Mouse (Mus musculus) hindbrain, postnatal 0 days (tissue): ENCODE measurements around the gene Slit1. TPM values are rescaled to one million over a fixed set of nuclear protein-coding genes. Genes with fewer than 3 reads are reported as not detected.

Experiments
- ATAC-seq: fragments of 200-750 bp; cut with Nextera tagmentation; 2 replicates; pipeline ENCODE4 v1.8.0; 2017; ENCODE audit warnings: mild to moderate bottlenecking, moderate TSS enrichment, moderate library complexity
- DNase-seq: peaks from one replicate; pipeline ENCODE4 v3.0.0-alpha.2; 2015; ENCODE audit warnings: low spot score
- H3K27ac ChIP-seq: fragments of 300-500 bp; sonication (generic); 2 replicates; pipeline ENCODE4 v1.5.1; 2014; ENCODE audit warnings: mild to moderate bottlenecking
- H3K27me3 ChIP-seq: fragments of 300-500 bp; sonication (generic); 2 replicates; pipeline ENCODE4 v1.6.1; 2014; ENCODE audit warnings: low read length, mixed read lengths; ENCODE audit not compliant: insufficient read depth
- H3K36me3 ChIP-seq: fragments of 300-500 bp; sonication (generic); 2 replicates; pipeline ENCODE4 v1.6.1; 2014; ENCODE audit warnings: low read length, mixed read lengths; ENCODE audit not compliant: insufficient read depth
- H3K4me1 ChIP-seq: fragments of 300-500 bp; sonication (generic); 2 replicates; pipeline ENCODE4 v1.6.1; 2014; ENCODE audit warnings: antibody characterized with exemption, low read length, mixed read lengths; ENCODE audit not compliant: insufficient read depth
- H3K4me2 ChIP-seq: fragments of 300-500 bp; sonication (generic); 2 replicates; pipeline ENCODE4 v1.6.1; 2014; ENCODE audit warnings: low read depth, mild to moderate bottlenecking, low read length, moderate library complexity, mixed read lengths
- H3K4me3 ChIP-seq: fragments of 300-500 bp; sonication (generic); 2 replicates; pipeline ENCODE4 v1.5.1; 2014; ENCODE audit warnings: low read length
- H3K9ac ChIP-seq: fragments of 300-500 bp; sonication (generic); replicated peaks from 2 replicates; pipeline ENCODE4 v1.6.1; 2014; ENCODE audit warnings: mild to moderate bottlenecking, low read length, moderate library complexity, mixed read lengths
- H3K9me3 ChIP-seq: fragments of 300-500 bp; sonication (generic); 2 replicates; pipeline ENCODE4 v1.6.1; 2016; ENCODE audit warnings: low read length, mixed read lengths
- CTCF ChIP-seq: IDR thresholded peaks from 2 replicates; pipeline ENCODE4 v1.5.1; 2016; ENCODE audit warnings: antibody characterized with exemption, control low read depth, low read depth
- whole genome bisulfite sequencing: fragments of 180-500 bp; shearing (Covaris S2); extraction: QIAGEN DNeasy Blood & Tissue Kit; methylation state at CpG from one replicate; pipeline ENCODE4 v1.1.7; 2014; 5-methylcytosine and 5-hydroxymethylcytosine counted together
- polyA plus RNA-seq: library from polyadenylated mRNA; unstranded; fragments of >200 nt; fragmentation: Nextera tagmentation; extraction: Ambion mirVana; gene quantifications from 2 replicates; pipeline ENCODE4 v1.2.1, GENCODE M21; 2015
- total RNA-seq: library from RNA; depleted of rRNA; stranded (reverse); fragments of >200 nt; gene quantifications from 2 replicates; pipeline ENCODE4 v1.2.3, GENCODE M21; 2014

Gene Slit1
- total and polyA plus RNA-seq, 2 experiments from 2014 or later = 13.3 to 69.2 TPM

DNA sequence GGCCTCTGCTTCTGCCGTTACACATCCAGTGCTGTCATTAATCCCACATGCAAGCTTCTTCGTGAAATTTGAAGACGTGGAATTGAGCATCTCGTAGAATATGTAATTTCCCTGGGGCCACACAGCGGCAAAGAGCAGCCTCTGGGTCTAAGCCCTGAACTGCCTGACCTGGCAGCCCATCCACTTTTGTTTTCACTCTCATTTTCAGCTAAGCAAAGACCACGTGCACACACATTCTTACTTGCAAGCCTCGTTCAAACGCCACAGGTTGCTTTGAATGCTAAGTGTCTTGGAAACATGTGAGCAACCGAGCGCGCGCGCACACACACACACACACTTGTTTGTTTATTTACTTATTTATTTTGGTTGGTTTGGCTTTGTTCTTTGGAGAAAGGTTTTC is 126.4 kb downstream of the Slit1 start:
- no peak for DNase-seq
- no peak for TF ChIP-seq CTCF
- no peak for ATAC-seq
- WGBS = 81% methylated on average over 13 of the region's 13 CpGs
- Histone ChIP-seq H3K27me3 (no peaks in the 10 kb centered on the region), H3K4me1 (peaks cover 3% of the 10 kb centered on the region; the same call in 1 of the 2 replicates), H3K27ac (no peak overlapping the region), H3K36me3 (no peaks in the 10 kb centered on the region), H3K9ac (no peak overlapping the region), H3K4me3 (no peak overlapping the region), H3K9me3 (no peaks in the 10 kb centered on the region), H3K4me2 (no peak overlapping the region)

DNA sequence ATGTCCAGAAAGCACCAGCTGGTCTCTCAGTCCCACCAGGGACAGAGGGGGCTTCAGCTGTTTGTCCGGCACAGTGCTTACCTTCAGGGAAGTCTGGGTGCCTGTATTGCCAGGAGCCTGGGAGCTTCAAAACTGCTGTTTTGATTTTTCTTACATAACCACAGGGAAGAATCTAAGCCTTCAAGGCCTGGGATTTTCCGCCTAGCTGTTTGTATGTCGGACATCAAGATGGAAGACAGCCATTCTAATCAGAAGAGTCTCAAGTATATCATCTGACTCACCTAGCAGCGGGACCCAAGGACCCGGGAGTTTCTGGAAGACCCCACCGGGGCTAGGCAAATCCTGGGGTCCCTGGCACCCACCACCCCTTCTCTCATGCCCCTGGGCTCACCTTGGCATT is 127.2 kb downstream of the Slit1 start:
- no peak for ATAC-seq
- Histone ChIP-seq H3K9me3 (no peaks in the 10 kb centered on the region), H3K27ac (no peak overlapping the region), H3K27me3 (no peaks in the 10 kb centered on the region), H3K4me3 (no peak overlapping the region), H3K4me2 (no peak overlapping the region), H3K4me1 (peaks cover 3% of the 10 kb centered on the region; the same call in 1 of the 2 replicates), H3K36me3 (no peaks in the 10 kb centered on the region), H3K9ac (no peak overlapping the region)
- WGBS = 72% methylated on average over 6 of the region's 6 CpGs
- no peak for TF ChIP-seq CTCF
- DNase-seq = no peak

DNA sequence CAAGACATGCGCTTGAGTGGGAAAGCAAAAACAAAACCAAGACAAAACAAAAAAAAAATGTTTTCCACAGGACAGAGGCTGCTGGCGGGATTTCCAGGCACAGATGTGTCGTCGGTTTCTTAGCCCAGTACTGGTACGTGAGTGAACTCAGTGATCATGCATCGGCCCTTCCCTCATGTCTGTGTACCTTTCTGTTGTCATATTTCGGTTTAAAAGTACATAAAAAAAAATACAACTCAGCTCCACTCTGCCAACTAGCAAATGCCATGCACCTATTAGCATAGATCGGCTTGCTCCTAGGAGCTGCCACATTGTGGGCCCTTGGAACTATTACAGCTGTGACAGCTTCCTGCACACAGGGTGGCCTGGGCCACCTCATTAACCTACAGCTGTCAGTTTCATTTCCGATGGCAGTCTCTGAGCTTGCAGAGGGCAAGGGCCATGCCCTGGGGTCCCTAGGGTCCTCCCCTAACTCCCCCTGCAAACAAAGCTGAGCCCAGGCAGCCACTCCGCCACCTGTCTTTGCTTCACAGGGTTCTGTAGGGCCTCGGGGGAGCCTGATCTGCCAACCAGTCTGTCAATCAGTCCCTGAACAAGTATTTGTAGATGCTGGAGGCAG is 127.8 kb downstream of the Slit1 start:
- peaks cover 3% of the 10 kb centered on the region; the same call in 1 of the 2 replicates for H3K4me1 ChIP-seq
- DNase-seq = peak; percentile 19
- no peak overlapping the region for H3K27ac ChIP-seq
- peak; percentile 39; the same call in 1 of the 2 replicates for ATAC-seq
- no peaks in the 10 kb centered on the region for H3K9me3 ChIP-seq
- H3K27me3 ChIP-seq = no peaks in the 10 kb centered on the region
- H3K4me2 ChIP-seq = no peak overlapping the region
- H3K36me3 ChIP-seq = no peaks in the 10 kb centered on the region
- no peak overlapping the region for H3K9ac ChIP-seq
- TF ChIP-seq CTCF = no peak
- no peak overlapping the region for H3K4me3 ChIP-seq
- 45% methylated on average over 11 of the region's 11 CpGs for whole genome bisulfite sequencing

- ATAC-seq (peak; percentile 37; the same call in 1 of the 2 replicates), DNase-seq (peak; percentile 71)
These were observed 130.0 kb downstream of the Slit1 start for GRCm38 (mm10) chr19:41613325-41614087.

DNA sequence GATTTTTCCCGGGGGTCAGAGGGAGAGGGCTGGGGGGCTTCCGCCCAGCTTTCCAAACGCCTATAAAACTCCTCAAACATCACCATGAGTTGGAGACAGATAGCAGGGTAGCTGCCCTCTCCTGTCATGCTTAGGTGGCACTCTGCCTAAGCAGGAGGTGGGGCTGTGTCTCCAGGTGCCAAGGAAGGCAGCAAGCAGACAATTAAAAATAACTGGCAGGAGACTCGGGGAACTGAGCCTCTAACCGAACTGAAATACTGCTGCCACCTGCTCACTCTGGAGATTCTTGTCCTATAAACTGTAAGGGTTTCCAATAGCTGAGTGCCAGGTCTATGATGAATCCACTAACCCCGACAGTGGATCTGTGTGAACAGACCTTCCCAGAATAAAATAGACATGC is 131.8 kb downstream of the Slit1 start:
- Histone ChIP-seq H3K4me2 (no peak overlapping the region), H3K36me3 (no peaks in the 10 kb centered on the region), H3K9me3 (no peaks in the 10 kb centered on the region), H3K27ac (no peak overlapping the region), H3K27me3 (no peaks in the 10 kb centered on the region), H3K9ac (no peak overlapping the region), H3K4me1 (peaks cover 3% of the 10 kb centered on the region; the same call in 1 of the 2 replicates), H3K4me3 (no peak overlapping the region)
- ATAC-seq = no peak
- TF ChIP-seq CTCF = no peak
- no peak for DNase-seq
- 68% methylated on average over 6 of the region's 6 CpGs for WGBS

More at GRCm38 (mm10) chr19:41613325-41614087, 130.0 kb downstream of the Slit1 start:
- no peak overlapping the region for H3K9ac ChIP-seq
- peaks cover 3% of the 10 kb centered on the region; the same call in 1 of the 2 replicates for H3K4me1 ChIP-seq
- TF ChIP-seq CTCF = no peak
- no peaks in the 10 kb centered on the region for H3K9me3 ChIP-seq
- no peak overlapping the region; the same call in 1 of the 2 replicates for H3K27ac ChIP-seq
- no peaks in the 10 kb centered on the region for H3K27me3 ChIP-seq
- H3K4me2 ChIP-seq = no peak overlapping the region
- H3K4me3 ChIP-seq = no peak overlapping the region
- WGBS = 25% methylated on average over 16 of the region's 16 CpGs
- no peaks in the 10 kb centered on the region for H3K36me3 ChIP-seq

DNA sequence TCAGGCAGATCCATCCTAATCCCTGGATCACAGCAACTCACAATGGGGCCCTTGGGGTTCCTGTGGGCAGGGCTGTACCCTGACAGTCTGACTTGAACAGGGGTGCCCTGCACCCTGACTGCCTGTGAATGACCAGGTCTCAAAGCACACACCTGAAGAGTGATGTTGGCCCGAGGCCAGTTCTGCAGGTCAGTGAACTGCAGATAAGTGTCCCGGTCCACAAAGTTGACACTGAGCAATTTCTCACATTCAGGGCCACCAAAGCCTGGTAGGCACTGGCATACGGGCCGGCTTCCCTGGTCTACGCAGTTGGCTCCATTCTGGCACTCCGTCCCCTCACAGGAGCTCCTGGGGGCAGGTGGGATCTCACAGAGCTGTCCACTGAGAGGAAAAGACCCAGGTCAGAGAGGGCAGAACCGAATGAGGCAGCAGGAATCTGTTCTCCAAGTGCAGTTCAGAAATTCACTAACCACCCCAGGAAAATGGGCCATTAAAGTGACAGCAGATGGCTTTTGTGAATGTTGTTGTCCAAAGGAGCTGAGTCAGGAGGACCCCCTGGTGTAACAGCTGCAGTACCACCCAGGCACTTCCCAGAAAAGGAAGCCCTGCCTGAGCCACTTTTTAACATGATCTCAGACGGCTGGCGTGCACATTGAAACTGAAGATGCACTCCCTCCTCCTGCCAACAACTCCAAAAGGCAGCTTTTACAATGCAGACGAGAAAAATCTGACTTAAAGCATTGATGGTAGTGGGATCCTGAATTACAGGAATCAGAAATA is 137.1 kb downstream of the Slit1 start:
- no peak overlapping the region for H3K27ac ChIP-seq
- H3K9ac ChIP-seq = no peak overlapping the region
- 74% methylated on average over 10 of the region's 10 CpGs for WGBS
- H3K4me3 ChIP-seq = no peak overlapping the region
- no peak for DNase-seq
- no peaks in the 10 kb centered on the region for H3K4me1 ChIP-seq
- no peak for ATAC-seq
- no peak for TF ChIP-seq CTCF
- H3K9me3 ChIP-seq = no peaks in the 10 kb centered on the region
- no peak overlapping the region for H3K4me2 ChIP-seq
- H3K36me3 ChIP-seq = no peaks in the 10 kb centered on the region; the same call in 1 of the 2 replicates
- H3K27me3 ChIP-seq = no peaks in the 10 kb centered on the region
